Mouse (Mus musculus) CD4-positive helper T cell, adult 2 months (primary cell): ENCODE data around the gene Aimp2.

Experiments
- DNase-seq: peaks from one replicate; pipeline ENCODE4 v3.0.0-alpha.2; 2012; ENCODE audit warnings: low read depth, missing footprints, low spot score

Aimp2 gene

GRCm38 (mm10) chr5:143902111-143902510, 7.5 kb downstream of the Aimp2 start:
- DNase-seq, result no peak

GRCm38 (mm10) chr5:143897635-143898330, 11.9 kb downstream of the Aimp2 start, which contains the start of gene Ankrd61:
Gene Ankrd61, minus strand, starts transcription at chr5:143897685.
- no peak for DNase-seq

- DNase-seq, result peak; percentile 66
Observed at GRCm38 (mm10) chr5:143893396-143893795, 16.3 kb downstream of the Aimp2 start.

- no peak for DNase-seq
Observed at GRCm38 (mm10) chr5:143892255-143892886, 17.3 kb downstream of the Aimp2 start.

- DNase-seq, result no peak
Observed at GRCm38 (mm10) chr5:143890741-143891140, 18.9 kb downstream of the Aimp2 start.

GRCm38 (mm10) chr5:143885274-143885673, 24.4 kb downstream of the Aimp2 start:
- no peak for DNase-seq

GRCm38 (mm10) chr5:143874571-143874970, 35.1 kb downstream of the Aimp2 start:
- no peak for DNase-seq

- no peak for DNase-seq
Observed at GRCm38 (mm10) chr5:143871547-143872169, 38.0 kb downstream of the Aimp2 start.
